Mouse (Mus musculus) limb, embryonic 11.5 days (tissue): ENCODE measurements around the gene Plekha6. TPM values are rescaled to one million over a fixed set of nuclear protein-coding genes. Genes with fewer than 3 reads are reported as not detected.

ENCODE experiments used
- ATAC-seq: fragments of 200-750 bp; cut with Nextera tagmentation; 2 replicates; pipeline ENCODE4 v1.8.0; 2017; ENCODE audit warnings: low read depth; ENCODE audit not compliant: insufficient number of reproducible peaks, low FRiP score, low TSS enrichment
- DNase-seq: peaks from one replicate; pipeline ENCODE4 v3.0.0-alpha.2; 2015; ENCODE audit warnings: low spot score
- H3K27ac ChIP-seq: fragments of 300-500 bp; sonication (generic); replicated peaks from 2 replicates; pipeline ENCODE4 v1.5.1; 2014; ENCODE audit warnings: low read depth, mild to moderate bottlenecking, low read length
- H3K27me3 ChIP-seq: fragments of 300-500 bp; sonication (generic); 2 replicates; pipeline ENCODE4 v1.6.1; 2014; ENCODE audit warnings: mild to moderate bottlenecking, low read length, mixed read lengths; ENCODE audit not compliant: control insufficient read depth, insufficient read depth
- H3K36me3 ChIP-seq: fragments of 300-500 bp; sonication (generic); 2 replicates; pipeline ENCODE4 v1.6.1; 2014; ENCODE audit warnings: mild to moderate bottlenecking, low read length, moderate library complexity, mixed read lengths; ENCODE audit not compliant: control insufficient read depth, insufficient read depth
- H3K4me1 ChIP-seq: fragments of 300-500 bp; sonication (generic); 2 replicates; pipeline ENCODE4 v1.6.1; 2014; ENCODE audit warnings: low read length, mixed read lengths; ENCODE audit not compliant: control insufficient read depth, insufficient read depth
- H3K4me2 ChIP-seq: fragments of 300-500 bp; sonication (generic); 2 replicates; pipeline ENCODE4 v1.6.1; 2014; ENCODE audit warnings: low read depth, mild to moderate bottlenecking, moderate library complexity; ENCODE audit not compliant: severe bottlenecking
- H3K4me3 ChIP-seq: fragments of 300-500 bp; sonication (generic); 2 replicates; pipeline ENCODE4 v1.5.1; 2014; ENCODE audit warnings: low read depth, low read length
- H3K9ac ChIP-seq: fragments of 300-500 bp; sonication (generic); 2 replicates; pipeline ENCODE4 v1.6.1; 2014; ENCODE audit warnings: mild to moderate bottlenecking, low read length
- H3K9me3 ChIP-seq: fragments of 300-500 bp; sonication (generic); 2 replicates; pipeline ENCODE4 v1.6.1; 2016; ENCODE audit warnings: low read length; ENCODE audit not compliant: control insufficient read depth
- WGBS: fragments of 180-500 bp; shearing (Covaris S2); extraction: QIAGEN DNeasy Blood & Tissue Kit; methylation state at CpG from one replicate; pipeline ENCODE4 v1.1.7; 2014; 5-methylcytosine and 5-hydroxymethylcytosine counted together
- polyA plus RNA-seq: library from polyadenylated mRNA; unstranded; fragments of >200 nt; fragmentation: Nextera tagmentation; extraction: Ambion mirVana; gene quantifications from 2 replicates; pipeline ENCODE4 v1.2.1, GENCODE M21; 2014

Gene Plekha6
- polyA plus RNA-seq, 1 experiment from 2014 or later: 0.75 TPM

- Histone ChIP-seq H3K4me3 (no peak overlapping the region), H3K9me3 (no peaks in the 10 kb centered on the region), H3K4me1 (no peaks in the 10 kb centered on the region), H3K9ac (no peak overlapping the region), H3K27ac (no peak overlapping the region), H3K4me2 (no peak overlapping the region), H3K36me3 (no peaks in the 10 kb centered on the region), H3K27me3 (peaks cover 6% of the 10 kb centered on the region; the same call in 1 of the 2 replicates)
- 26% methylated on average over 9 of the region's 9 CpGs for WGBS
- ATAC-seq (no peak), DNase-seq (peak; percentile 56)
These were observed 62.1 kb downstream of the Plekha6 start for GRCm38 (mm10) chr1:133225963-133226660.

GRCm38 (mm10) chr1:133226928-133227327, 62.9 kb downstream of the Plekha6 start:
- no peak overlapping the region for H3K9ac ChIP-seq
- DNase-seq (no peak), ATAC-seq (no peak)
- no peak overlapping the region for H3K4me2 ChIP-seq
- no peaks in the 10 kb centered on the region for H3K36me3 ChIP-seq
- WGBS: 31% methylated on average over 9 of the region's 9 CpGs
- H3K27me3 ChIP-seq: peaks cover 6% of the 10 kb centered on the region; the same call in 1 of the 2 replicates
- H3K27ac ChIP-seq: no peak overlapping the region
- no peaks in the 10 kb centered on the region for H3K4me1 ChIP-seq
- no peak overlapping the region for H3K4me3 ChIP-seq
- no peaks in the 10 kb centered on the region for H3K9me3 ChIP-seq

GRCm38 (mm10) chr1:133227378-133227777, 63.4 kb downstream of the Plekha6 start:
- DNase-seq (no peak), ATAC-seq (no peak)
- Histone ChIP-seq H3K4me2 (no peak overlapping the region), H3K9ac (no peak overlapping the region), H3K27me3 (peaks cover 6% of the 10 kb centered on the region; the same call in 1 of the 2 replicates), H3K4me1 (no peaks in the 10 kb centered on the region), H3K36me3 (no peaks in the 10 kb centered on the region), H3K4me3 (no peak overlapping the region), H3K9me3 (no peaks in the 10 kb centered on the region), H3K27ac (no peak overlapping the region)
- 40% methylated on average over 2 of the region's 2 CpGs for WGBS

GRCm38 (mm10) chr1:133228809-133229487, 64.9 kb downstream of the Plekha6 start:
- 71% methylated on average over 9 of the region's 9 CpGs for WGBS
- no peak overlapping the region for H3K27ac ChIP-seq

GRCm38 (mm10) chr1:133231523-133232193, 67.6 kb downstream of the Plekha6 start:
- H3K27me3 ChIP-seq: peaks cover 5% of the 10 kb centered on the region

More at GRCm38 (mm10) chr1:133228809-133229487, 64.9 kb downstream of the Plekha6 start:
- Histone ChIP-seq H3K4me3 (no peak overlapping the region), H3K9ac (no peak overlapping the region), H3K4me1 (no peaks in the 10 kb centered on the region), H3K9me3 (no peaks in the 10 kb centered on the region), H3K36me3 (no peaks in the 10 kb centered on the region), H3K27me3 (peaks cover 6% of the 10 kb centered on the region; the same call in 1 of the 2 replicates), H3K4me2 (no peak overlapping the region)
- no peak for DNase-seq
- no peak for ATAC-seq

GRCm38 (mm10) chr1:133235909-133236308, 71.9 kb downstream of the Plekha6 start:
- Histone ChIP-seq H3K9ac (no peak overlapping the region), H3K27ac (no peak overlapping the region), H3K4me3 (no peak overlapping the region), H3K4me1 (peaks cover 13% of the 10 kb centered on the region), H3K36me3 (no peaks in the 10 kb centered on the region), H3K27me3 (no peaks in the 10 kb centered on the region; the same call in 1 of the 2 replicates), H3K9me3 (no peaks in the 10 kb centered on the region), H3K4me2 (no peak overlapping the region)
- DNase-seq (no peak), ATAC-seq (no peak)
- WGBS: 62% methylated on average over 5 of the region's 5 CpGs

More at GRCm38 (mm10) chr1:133231523-133232193, 67.6 kb downstream of the Plekha6 start:
- Histone ChIP-seq H3K36me3 (no peaks in the 10 kb centered on the region), H3K4me3 (no peak overlapping the region), H3K27ac (no peak overlapping the region), H3K9me3 (no peaks in the 10 kb centered on the region), H3K4me2 (no peak overlapping the region), H3K9ac (no peak overlapping the region), H3K4me1 (no peaks in the 10 kb centered on the region; the same call in 1 of the 2 replicates)
- DNase-seq (no peak), ATAC-seq (no peak)
- whole genome bisulfite sequencing: 87% methylated on average over 7 of the region's 7 CpGs

- DNase-seq (peak; percentile 51), ATAC-seq (0 out of 2 replicates have a peak, but pooled peaks have one; percentile 45)
- no peak overlapping the region for H3K4me2 ChIP-seq
- H3K27me3 ChIP-seq: no peaks in the 10 kb centered on the region; the same call in 1 of the 2 replicates
- H3K4me1 ChIP-seq: peaks cover 13% of the 10 kb centered on the region
- H3K27ac ChIP-seq: 0 out of 2 replicates have a peak overlapping the region, but pooled peaks have one; percentile 22
- no peak overlapping the region for H3K9ac ChIP-seq
- H3K4me3 ChIP-seq: no peak overlapping the region
- no peaks in the 10 kb centered on the region for H3K36me3 ChIP-seq
- 19% methylated on average over 8 of the region's 8 CpGs for WGBS
- H3K9me3 ChIP-seq: no peaks in the 10 kb centered on the region
These were observed 72.9 kb downstream of the Plekha6 start for GRCm38 (mm10) chr1:133236693-133237440.
